Mouse (Mus musculus): ENCODE data around the gene Il4i1.

Il4i1 gene

DNA sequence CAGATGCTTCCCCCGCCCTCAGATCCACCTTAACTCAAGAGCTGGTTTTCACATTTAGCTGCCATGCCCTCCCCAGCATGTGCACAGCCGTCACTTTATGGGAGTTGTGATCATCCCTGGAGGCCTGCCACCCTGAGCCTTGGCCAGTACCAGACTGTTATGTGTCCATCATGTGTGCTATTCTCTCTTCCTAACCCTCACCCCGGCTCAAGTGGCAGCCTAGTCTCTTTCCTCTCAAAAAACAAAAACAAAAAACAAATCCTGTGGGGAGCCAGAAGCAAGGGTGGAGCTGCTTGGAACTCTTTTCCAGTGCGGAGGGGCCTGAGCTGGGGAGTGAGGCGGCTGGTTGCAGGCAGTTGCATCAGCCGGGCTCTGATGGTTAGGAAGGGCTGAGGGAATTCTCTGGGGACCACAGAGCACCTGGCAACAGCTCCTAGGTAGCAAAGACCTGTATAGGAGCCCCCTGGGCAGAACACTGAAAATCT, 2.6 kb downstream of the Il4i1 start:
- 23% methylated on average over 6 of the region's 6 CpGs for WGBS

DNA sequence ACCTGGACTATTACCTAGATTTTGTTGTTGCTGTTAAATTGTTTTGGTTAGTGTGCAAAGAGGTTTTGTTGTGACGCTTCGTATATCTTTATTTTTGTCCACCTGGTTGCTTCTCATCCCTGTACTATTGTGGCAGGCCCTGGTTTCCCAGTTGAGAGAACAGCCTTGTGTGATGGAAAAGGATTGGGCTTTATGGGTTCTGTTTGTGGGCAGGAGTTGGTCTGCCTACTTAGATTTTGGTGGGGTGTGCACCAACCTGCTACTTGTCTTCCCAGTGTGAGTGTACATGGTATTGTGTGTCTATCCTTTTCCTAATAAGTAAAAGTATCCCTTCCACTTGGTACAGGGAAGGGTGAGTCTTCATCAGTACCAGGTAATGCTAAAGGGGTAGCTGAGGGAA, 3.2 kb downstream of the Il4i1 start:
- 80% methylated on average over 2 of the region's 2 CpGs for WGBS

GRCm38 (mm10) chr7:44819863-44820262, 3.7 kb downstream of the Il4i1 start:
- WGBS, result 39% methylated on average over 5 of the region's 5 CpGs

DNA sequence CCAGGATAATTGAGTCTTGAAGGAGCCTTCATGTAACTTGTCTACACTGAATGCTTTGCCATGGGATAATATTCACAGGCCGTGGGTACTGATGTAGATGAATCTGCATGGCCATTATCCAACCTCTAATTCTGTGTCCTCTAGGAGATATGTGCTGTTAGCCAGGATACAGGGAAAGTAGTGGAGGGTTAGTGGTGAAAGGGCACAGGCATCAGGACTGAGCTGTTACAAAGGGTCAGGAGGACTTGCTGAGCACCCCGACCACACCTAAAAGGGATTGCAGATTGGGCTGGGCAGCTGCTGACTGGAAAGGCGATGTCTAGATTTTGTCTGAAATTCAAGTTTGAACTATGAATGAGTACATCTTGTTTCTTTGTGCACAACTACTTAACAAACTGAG, 4.3 kb downstream of the Il4i1 start:
- 73% methylated on average over 3 of the region's 3 CpGs for WGBS

DNA sequence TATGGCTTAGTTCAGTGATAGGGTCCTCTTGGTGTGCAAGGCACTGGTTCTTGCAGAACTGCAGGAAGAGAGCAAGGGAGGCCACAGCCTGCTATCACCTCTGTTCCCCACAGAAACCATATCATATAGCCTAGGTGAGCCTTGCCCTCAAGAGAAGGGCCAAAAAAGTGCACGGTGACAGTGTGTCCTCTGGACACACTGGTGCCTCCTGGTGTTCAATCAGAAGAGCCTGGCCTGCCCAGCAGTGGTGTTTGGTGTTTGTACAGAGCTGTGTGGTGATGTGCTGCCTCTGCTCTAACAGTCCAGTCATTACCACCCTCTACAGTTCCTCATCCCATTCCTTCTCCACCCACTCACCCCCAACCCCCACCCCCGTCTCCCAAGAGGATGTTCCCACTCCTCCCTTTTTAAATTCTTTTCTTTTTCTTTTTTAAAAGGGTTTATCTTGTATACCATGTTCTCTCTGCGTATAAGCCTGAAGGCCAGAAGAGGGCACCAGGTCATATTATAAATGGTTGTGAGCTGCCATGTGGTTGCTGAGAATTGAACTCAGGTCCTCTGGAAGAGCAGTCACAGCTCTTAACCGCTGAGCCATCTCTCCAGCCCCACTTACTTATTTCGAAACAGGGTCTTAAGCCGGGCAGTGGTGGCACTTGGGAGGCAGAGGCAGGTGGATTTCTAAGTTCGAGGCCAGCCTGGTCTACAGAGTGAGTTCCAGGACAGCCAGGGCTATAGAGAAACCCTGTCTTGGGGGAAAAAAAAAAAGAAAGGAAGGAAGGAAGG, 5.7 kb downstream of the Il4i1 start:
- 83% methylated on average over 7 of the region's 7 CpGs for WGBS

- WGBS, result 22% methylated on average over 7 of the region's 7 CpGs
Observed at GRCm38 (mm10) chr7:44823409-44823808, 7.2 kb downstream of the Il4i1 start.

GRCm38 (mm10) chr7:44824872-44825271, 8.7 kb downstream of the Il4i1 start:
- WGBS, result 3% methylated on average over 3 of the region's 3 CpGs

DNA sequence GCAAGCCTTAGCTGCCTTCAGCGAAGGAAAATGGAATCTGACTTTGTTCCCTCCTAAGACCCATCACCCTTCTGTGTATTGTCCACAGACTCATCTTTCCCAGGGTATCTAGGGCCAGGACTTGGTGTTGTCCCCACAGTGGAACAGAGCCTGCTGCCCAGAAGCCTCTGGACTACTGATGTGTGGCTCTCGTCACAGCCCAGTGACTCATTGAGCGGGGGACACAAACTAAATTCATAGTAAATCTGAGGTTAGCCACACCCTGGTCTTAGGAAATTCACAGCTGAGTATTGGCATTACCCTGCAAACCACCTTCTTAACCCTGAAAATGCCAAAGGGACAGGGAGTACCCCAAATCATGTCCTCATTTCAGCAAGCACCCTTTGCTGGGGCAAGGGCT, 10.6 kb downstream of the Il4i1 start:
- WGBS, result 82% methylated on average over 3 of the region's 3 CpGs

GRCm38 (mm10) chr7:44828706-44829105, 12.5 kb downstream of the Il4i1 start:
- 77% methylated on average over 5 of the region's 5 CpGs for WGBS

DNA sequence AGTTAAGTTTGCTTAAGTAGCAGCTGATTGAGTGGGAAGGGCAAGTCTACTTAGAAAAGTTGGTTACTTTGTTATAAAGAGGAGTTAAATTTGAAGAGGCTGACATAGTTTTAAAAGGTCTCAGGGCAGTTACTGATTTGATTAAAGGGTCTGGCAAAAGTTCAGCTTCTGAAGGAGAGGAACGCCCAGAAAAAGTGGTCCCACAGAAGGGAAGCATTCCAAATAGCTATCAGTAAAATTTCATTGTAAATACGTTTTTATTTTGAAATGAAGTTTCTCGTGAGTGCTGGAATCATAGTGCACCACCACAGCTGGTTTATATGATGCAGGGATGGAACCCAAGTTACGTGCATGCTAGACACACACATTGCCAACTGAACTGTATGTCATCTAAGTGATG, 16.6 kb downstream of the Il4i1 start:
- WGBS, result 67% methylated on average over 4 of the region's 4 CpGs

- 88% methylated on average over 1 of the region's 1 CpGs for WGBS
Observed at GRCm38 (mm10) chr7:44835373-44836015, 19.3 kb downstream of the Il4i1 start.

GRCm38 (mm10) chr7:44836016-44836404, 19.8 kb downstream of the Il4i1 start:
- 41% methylated on average over 3 of the region's 3 CpGs for WGBS

GRCm38 (mm10) chr7:44836423-44837053, 20.4 kb downstream of the Il4i1 start:
- WGBS, result 85% methylated on average over 9 of the region's 9 CpGs

DNA sequence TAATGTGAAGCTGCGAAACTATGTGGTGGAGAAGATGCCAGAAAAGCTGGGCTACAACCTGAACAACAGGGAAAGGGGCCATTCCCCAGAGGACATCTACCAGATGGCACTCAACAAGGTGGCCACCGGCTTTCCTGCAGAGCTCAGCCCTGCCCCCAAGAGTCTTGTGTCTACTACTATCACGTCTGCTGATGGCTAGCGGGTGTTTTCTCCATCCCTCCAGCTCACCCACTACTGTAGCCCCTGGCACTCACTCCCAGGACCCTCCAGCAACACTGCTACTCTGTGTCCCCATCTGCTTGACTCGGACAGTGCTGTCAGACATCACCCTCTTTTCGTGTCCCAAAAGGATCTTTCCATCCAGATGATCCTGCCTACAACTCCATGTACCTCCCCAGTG, 21.9 kb downstream of the Il4i1 start:
- 89% methylated on average over 6 of the region's 6 CpGs for WGBS

GRCm38 (mm10) chr7:44839171-44839490, 22.9 kb downstream of the Il4i1 start:
- WGBS, result 55% methylated on average over 11 of the region's 11 CpGs

DNA sequence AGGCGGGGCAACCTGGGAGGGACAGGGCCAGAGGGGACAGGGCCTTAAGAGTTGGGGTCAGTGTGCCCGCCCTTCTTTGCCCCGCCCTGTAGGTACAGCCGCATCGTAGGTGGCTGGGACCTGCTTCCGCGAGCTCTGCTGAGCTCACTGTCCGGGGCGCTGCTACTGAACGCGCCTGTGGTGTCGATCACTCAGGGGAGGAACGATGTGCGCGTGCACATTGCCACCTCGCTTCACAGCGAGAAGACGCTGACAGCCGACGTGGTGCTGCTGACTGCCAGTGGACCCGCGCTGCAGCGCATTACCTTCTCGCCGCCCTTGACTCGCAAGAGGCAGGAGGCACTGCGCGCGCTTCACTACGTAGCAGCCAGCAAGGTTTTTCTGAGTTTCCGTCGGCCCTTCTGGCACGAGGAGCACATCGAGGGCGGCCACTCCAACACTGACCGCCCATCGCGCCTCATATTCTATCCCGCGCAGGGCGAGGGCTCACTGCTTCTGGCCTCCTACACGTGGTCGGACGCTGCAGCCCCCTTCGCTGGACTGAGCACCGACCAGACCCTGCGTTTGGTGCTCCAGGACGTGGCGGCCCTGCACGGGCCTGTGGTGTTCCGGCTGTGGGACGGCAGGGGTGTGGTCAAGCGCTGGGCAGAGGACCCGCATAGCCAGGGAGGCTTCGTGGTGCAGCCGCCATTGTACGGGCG, 23.5 kb downstream of the Il4i1 start:
- WGBS, result 7% methylated on average over 58 of the region's 58 CpGs

DNA sequence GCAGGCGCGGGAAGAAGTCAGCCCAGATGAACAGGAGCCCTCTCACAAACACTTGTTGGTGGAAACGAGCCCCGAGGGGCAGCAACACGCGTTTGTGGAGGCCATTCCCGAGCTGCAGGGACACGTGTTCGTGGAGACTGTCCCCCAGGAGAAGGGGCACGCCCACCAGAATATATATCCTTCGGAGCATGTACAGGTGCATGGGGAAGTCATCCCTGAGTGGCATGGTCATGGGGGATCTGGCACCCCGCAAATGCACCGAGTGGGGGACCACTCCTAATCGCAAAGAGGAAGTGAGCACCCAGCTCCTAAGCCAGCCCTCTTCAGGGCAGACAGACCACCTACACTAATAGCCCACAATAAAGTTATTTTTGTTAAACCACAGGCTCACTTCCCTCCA, 24.2 kb downstream of the Il4i1 start:
- WGBS, result 71% methylated on average over 14 of the region's 14 CpGs

- whole genome bisulfite sequencing, result 89% methylated on average over 8 of the region's 8 CpGs
Observed at GRCm38 (mm10) chr7:44841825-44842463, 25.8 kb downstream of the Il4i1 start.

GRCm38 (mm10) chr7:44845006-44845405, 28.8 kb downstream of the Il4i1 start:
- 94% methylated on average over 10 of the region's 10 CpGs for WGBS

GRCm38 (mm10) chr7:44846804-44847203, 30.6 kb downstream of the Il4i1 start:
- 87% methylated on average over 7 of the region's 7 CpGs for WGBS

GRCm38 (mm10) chr7:44847772-44848171, 31.6 kb downstream of the Il4i1 start:
- WGBS, result 53% methylated on average over 5 of the region's 5 CpGs

Measured in cerebral cortex, adult 2 months (tissue).